Mouse (Mus musculus): ENCODE data around the gene Zfp160.

- no peak for TF ChIP-seq POLR2A (IDR thresholded peaks at IDR 0.05; ENCODE audit: insufficient read length, low read depth)
- no peak for TF ChIP-seq SRF (IDR thresholded peaks at IDR 0.05; ENCODE audit: control insufficient read depth, insufficient read length, low read depth)
- no peak for TF ChIP-seq CEBPB (IDR thresholded peaks at IDR 0.05; ENCODE audit: insufficient read depth, poor library complexity, severe bottlenecking)
- TF ChIP-seq MYOG (IDR thresholded peaks at IDR 0.05; ENCODE audit: control insufficient read depth in 1 of 3, insufficient read depth in 1 of 3, insufficient read length in 2 of 3, low read depth in 2 of 3), result no peak
Measured at GRCm38 (mm10) chr17:21067036-21067435, 58.3 kb downstream of the Zfp160 start.
